ENCODE assay signal across 10 mouse cellular contexts in genomic region chr11:85839258-85840030, GRCm38 (mm10). TPM values are rescaled to one million over a fixed set of nuclear protein-coding genes. Genes with fewer than 3 reads are reported as not detected.
DNase-seq lines count a peak whose midpoint lies in the region; ATAC-seq and TF ChIP-seq lines count a peak whose summit lies in the region.
"Had no signal": no experiment of that assay in that cellular context is flagged by ENCODE, and none has a peak within 500 bp of the region (broad histone marks: within the 10 kb centered on the region; RNA-seq: fewer than 3 reads in every experiment).

No protein-coding gene starts in this region.

- WGBS in forebrain, embryonic 10.5 days, result 7% methylated on average over 7 of the region's 7 CpGs
- 8% methylated on average over 7 of the region's 7 CpGs for WGBS in forebrain, embryonic 13.5 days
- WGBS in lung, embryonic 14.5 days, result 20% methylated on average over 7 of the region's 7 CpGs
- 57% methylated on average over 7 of the region's 7 CpGs for WGBS in intestine, postnatal 0 days
- 40% methylated on average over 7 of the region's 7 CpGs for WGBS in stomach, embryonic 15.5 days

- no peak for TF ChIP-seq CTCF in lung, embryonic 14.5 days (IDR thresholded peaks at IDR 0.05; ENCODE audit: low read depth)
- TF ChIP-seq CTCF in intestine, postnatal 0 days (IDR thresholded peaks at IDR 0.05; ENCODE audit: low read depth), result no peak

- peak overlapping the region; percentile 55 for H3K4me3 ChIP-seq in forebrain, embryonic 10.5 days
- H3K4me3 ChIP-seq in forebrain, embryonic 13.5 days, result no peak overlapping the region
- peak overlapping the region; percentile 80 for H3K4me3 ChIP-seq in lung, embryonic 14.5 days (ENCODE audit: low read depth, low read length)
- H3K4me3 ChIP-seq in intestine, postnatal 0 days (ENCODE audit: low read depth, low read length), result peak overlapping the region; percentile 11; the same call in 1 of the 2 replicates
- H3K4me3 ChIP-seq in stomach, embryonic 15.5 days (replicated peaks), result peak overlapping the region; percentile 60

- no peak for DNase-seq in forebrain, embryonic 10.5 days (ENCODE audit: extremely low spot score, low spot score)
- peak; percentile 52 for DNase-seq in lung, embryonic 14.5 days
- no peak for DNase-seq in lung, postnatal 25 days (ENCODE audit: low spot score)
- DNase-seq in thymus, postnatal 25 days, result no peak
- no peak for DNase-seq in embryo, embryonic 10 days (ENCODE audit: low spot score)
- DNase-seq: cerebellum, adult 9-11 months had no signal

- peak overlapping the region; percentile 13; the same call in 1 of the 2 replicates for H3K27ac ChIP-seq in forebrain, embryonic 10.5 days
- no peak overlapping the region for H3K27ac ChIP-seq in forebrain, embryonic 13.5 days
- peak overlapping the region; percentile 99 for H3K27ac ChIP-seq in lung, embryonic 14.5 days (ENCODE audit: low read depth)
- H3K27ac ChIP-seq in intestine, postnatal 0 days (ENCODE audit: low read depth, low read length), result no peak overlapping the region
- no peak overlapping the region for H3K27ac ChIP-seq in stomach, embryonic 15.5 days

- H3K27me3 ChIP-seq in forebrain, embryonic 10.5 days (ENCODE audit: poor library complexity, severe bottlenecking), result peaks cover 97% of the 10 kb centered on the region
- H3K27me3 ChIP-seq in forebrain, embryonic 13.5 days, result peaks cover 99% of the 10 kb centered on the region
- peaks cover 64% of the 10 kb centered on the region for H3K27me3 ChIP-seq in lung, embryonic 14.5 days (ENCODE audit: insufficient read depth, low read length)
- H3K27me3 ChIP-seq in intestine, postnatal 0 days (replicated peaks; ENCODE audit: control insufficient read depth, insufficient read depth, low read length), result peaks cover 86% of the 10 kb centered on the region
- peaks cover 62% of the 10 kb centered on the region for H3K27me3 ChIP-seq in stomach, embryonic 15.5 days (replicated peaks)

- no peak overlapping the region for H3K9ac ChIP-seq in forebrain, embryonic 13.5 days
- H3K9ac ChIP-seq in lung, embryonic 14.5 days, result peak overlapping the region; percentile 99
- H3K9ac ChIP-seq in intestine, postnatal 0 days (ENCODE audit: low read depth, low read length), result no peak overlapping the region
- H3K9ac ChIP-seq in stomach, embryonic 15.5 days, result peak overlapping the region; percentile 11; the same call in 1 of the 2 replicates

- H3K4me2 ChIP-seq in forebrain, embryonic 13.5 days, result no peak overlapping the region
- peak overlapping the region; percentile 93 for H3K4me2 ChIP-seq in lung, embryonic 14.5 days
- H3K4me2 ChIP-seq in intestine, postnatal 0 days (replicated peaks; ENCODE audit: low read depth), result peak overlapping the region; percentile 90
- peak overlapping the region; percentile 95 for H3K4me2 ChIP-seq in stomach, embryonic 15.5 days

- peaks cover 58% of the 10 kb centered on the region for H3K4me1 ChIP-seq in forebrain, embryonic 10.5 days
- H3K4me1 ChIP-seq in forebrain, embryonic 13.5 days, result peaks cover 46% of the 10 kb centered on the region
- peaks cover 6% of the 10 kb centered on the region; the same call in 1 of the 2 replicates for H3K4me1 ChIP-seq in lung, embryonic 14.5 days (ENCODE audit: insufficient read depth)
- peaks cover 10% of the 10 kb centered on the region for H3K4me1 ChIP-seq in intestine, postnatal 0 days (replicated peaks; ENCODE audit: control insufficient read depth, insufficient read depth, low read length)
- peaks cover 42% of the 10 kb centered on the region for H3K4me1 ChIP-seq in stomach, embryonic 15.5 days

- peaks cover 10% of the 10 kb centered on the region; the same call in 1 of the 2 replicates for H3K36me3 ChIP-seq in forebrain, embryonic 10.5 days (replicated peaks)
- no peaks in the 10 kb centered on the region for H3K36me3 ChIP-seq in forebrain, embryonic 13.5 days (ENCODE audit: poor library complexity, severe bottlenecking)
- H3K36me3 ChIP-seq in lung, embryonic 14.5 days (ENCODE audit: insufficient read depth), result peaks cover 88% of the 10 kb centered on the region
- peaks cover 10% of the 10 kb centered on the region; the same call in 1 of the 2 replicates for H3K36me3 ChIP-seq in intestine, postnatal 0 days (ENCODE audit: control insufficient read depth, insufficient read depth)
- no peaks in the 10 kb centered on the region for H3K36me3 ChIP-seq in stomach, embryonic 15.5 days

- no peak for ATAC-seq in forebrain, embryonic 13.5 days
- ATAC-seq in lung, embryonic 14.5 days (ENCODE audit: insufficient read depth), result no peak
- ATAC-seq in intestine, postnatal 0 days, result no peak
- ATAC-seq in stomach, embryonic 15.5 days (ENCODE audit: insufficient read depth, low FRiP score, low read depth), result no peak

- H3K9me3 ChIP-seq in forebrain, embryonic 10.5 days, result no peaks in the 10 kb centered on the region
- no peaks in the 10 kb centered on the region for H3K9me3 ChIP-seq in forebrain, embryonic 13.5 days (replicated peaks)
- no peaks in the 10 kb centered on the region for H3K9me3 ChIP-seq in lung, embryonic 14.5 days (ENCODE audit: low read depth, low read length)
- no peaks in the 10 kb centered on the region for H3K9me3 ChIP-seq in intestine, postnatal 0 days (ENCODE audit: control insufficient read depth)
- no peaks in the 10 kb centered on the region for H3K9me3 ChIP-seq in stomach, embryonic 15.5 days

RNA-seq across cellular contexts. Expression of gene Tbx2, which starts 7.1 kb away (rescaled TPM):
- 2.5 and 3.2 TPM in 2 replicates for polyA plus RNA-seq in forebrain, embryonic 10.5 days (2016; fragmentation: Nextera tagmentation; extraction: Ambion mirVana)
- polyA plus RNA-seq in forebrain, embryonic 13.5 days (2015; fragmentation: Nextera tagmentation; extraction: Ambion mirVana), result 0.42 and 0.61 TPM in 2 replicates
- polyA plus RNA-seq in lung, embryonic 14.5 days (2014; fragmentation: Nextera tagmentation; extraction: Ambion mirVana), result 61.4 and 67.5 TPM in 2 replicates
- 3.0 and 3.3 TPM in 2 replicates for polyA plus RNA-seq in intestine, postnatal 0 days (2015; fragmentation: Nextera tagmentation; extraction: Ambion mirVana)
- 6.0 and 6.6 TPM in 2 replicates for polyA plus RNA-seq in stomach, embryonic 15.5 days (2015; fragmentation: Nextera tagmentation; extraction: Ambion mirVana)

RNA-seq across cellular contexts. Expression of gene Gm11444, which starts 10.7 kb away (rescaled TPM):
- polyA plus RNA-seq in forebrain, embryonic 10.5 days (2016; fragmentation: Nextera tagmentation; extraction: Ambion mirVana), result not detected in 2 replicates
- not detected in 2 replicates for polyA plus RNA-seq in forebrain, embryonic 13.5 days (2015; fragmentation: Nextera tagmentation; extraction: Ambion mirVana)
- not detected in 2 replicates for polyA plus RNA-seq in lung, embryonic 14.5 days (2014; fragmentation: Nextera tagmentation; extraction: Ambion mirVana)
- not detected in 2 replicates for polyA plus RNA-seq in intestine, postnatal 0 days (2015; fragmentation: Nextera tagmentation; extraction: Ambion mirVana)
- polyA plus RNA-seq in stomach, embryonic 15.5 days (2015; fragmentation: Nextera tagmentation; extraction: Ambion mirVana), result not detected in 2 replicates
- polyA plus RNA-seq: heart, embryonic 14.5 days had no signal

RNA-seq across cellular contexts. Expression of gene Tbx4, which starts 46.8 kb away (rescaled TPM):
- polyA plus RNA-seq in forebrain, embryonic 10.5 days (2016; fragmentation: Nextera tagmentation; extraction: Ambion mirVana), result 0.25 and 0.30 TPM in 2 replicates
- polyA plus RNA-seq in forebrain, embryonic 13.5 days (2015; fragmentation: Nextera tagmentation; extraction: Ambion mirVana), result 0.06 and 0.26 TPM in 2 replicates
- polyA plus RNA-seq in lung, embryonic 14.5 days (2014; fragmentation: Nextera tagmentation; extraction: Ambion mirVana), result 67.9 and 73.4 TPM in 2 replicates
- polyA plus RNA-seq in intestine, postnatal 0 days (2015; fragmentation: Nextera tagmentation; extraction: Ambion mirVana), result not detected in 2 replicates
- polyA plus RNA-seq in stomach, embryonic 15.5 days (2015; fragmentation: Nextera tagmentation; extraction: Ambion mirVana), result 0.28 and 0.30 TPM in 2 replicates

Comparison
In these comparisons a context has a peak if more than half of its experiments do, and no peak if none do; other contexts are left out.
1. H3K27ac ChIP-seq: peak in forebrain, embryonic 10.5 days (single experiment) and lung, embryonic 14.5 days (single experiment); none in forebrain, embryonic 13.5 days (single experiment), intestine, postnatal 0 days (single experiment) and stomach, embryonic 15.5 days (single experiment).
2. H3K9ac ChIP-seq: peak in lung, embryonic 14.5 days (single experiment) and stomach, embryonic 15.5 days (single experiment); none in forebrain, embryonic 13.5 days (single experiment) and intestine, postnatal 0 days (single experiment).
3. RNA of gene Tbx4, which starts 46.8 kb away (polyA plus RNA-seq): 67.9 to 73.4 TPM in lung, embryonic 14.5 days; 0.25 to 0.30 TPM in forebrain, embryonic 10.5 days, 0.28 to 0.30 TPM in stomach, embryonic 15.5 days, 0.06 to 0.26 TPM in forebrain, embryonic 13.5 days and not detected in intestine, postnatal 0 days; every median in the first group is over 10 times any median in the second.